Mouse (Mus musculus) NIH3T3 (cell line): Measurements from ENCODE around the gene Igsf21.

Source experiments
- DNase-seq: peaks from one replicate; pipeline ENCODE4 v3.0.0-alpha.2; 2012; ENCODE audit warnings: low read depth

Igsf21 gene

GRCm38 (mm10) chr4:139986913-139987312, 259.7 kb downstream of the Igsf21 start:
- DNase-seq = no peak

- no peak for DNase-seq
Measured at GRCm38 (mm10) chr4:139978716-139979115, 267.9 kb downstream of the Igsf21 start.

GRCm38 (mm10) chr4:139977308-139977781, 269.2 kb downstream of the Igsf21 start:
- DNase-seq = no peak
